Mouse (Mus musculus) CD4-positive naive resting alpha-beta T cell, adult 76 days (primary cell): Measurements from ENCODE around the gene Gm21988. TPM values are rescaled to one million over a fixed set of nuclear protein-coding genes. Genes with fewer than 3 reads are reported as not detected.

Source experiments
- total RNA-seq: library from RNA; stranded (reverse); gene quantifications from one replicate; pipeline ENCODE4 v1.2.4, GENCODE M21; 2023

The Gm21988 gene
- 2.5 TPM for total RNA-seq

GRCm38 (mm10) chr11:70239541-70240279 lies at the start of gene Gm21988, which contains the start of gene Rnasek:
Gm21988 (minus strand) TSS chr11:70239830.
Rnasek (minus strand) TSS chr11:70239842.

DNA sequence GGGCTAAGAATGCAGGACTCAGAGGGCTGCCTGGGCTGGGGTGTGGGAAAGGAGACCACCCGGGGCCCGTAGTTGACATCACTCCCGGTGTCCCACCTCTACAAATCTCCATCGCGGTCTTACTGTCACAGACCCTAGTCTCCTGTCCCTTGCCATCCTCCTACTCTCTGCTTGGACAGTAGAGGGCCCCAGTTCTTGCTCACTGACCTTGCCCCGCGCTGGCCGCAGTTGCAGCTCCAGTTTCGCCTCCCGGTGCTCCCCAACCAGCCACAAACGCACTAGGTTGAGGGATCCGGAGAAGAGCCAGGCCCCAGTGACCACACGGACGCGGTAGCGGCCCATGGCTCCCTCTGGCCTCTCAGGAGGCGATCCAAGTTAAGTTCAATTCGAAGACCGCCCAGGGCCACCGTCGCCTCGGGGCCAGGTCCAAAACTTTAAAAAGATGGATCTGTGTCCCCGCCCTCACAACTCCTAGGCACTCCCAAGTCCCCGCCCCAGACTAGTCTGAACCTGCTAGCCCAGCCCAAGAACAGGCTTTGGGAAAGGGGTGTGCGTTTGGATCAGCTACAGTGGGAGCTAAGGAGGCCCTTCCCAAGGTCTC lies 15.4 kb upstream of the Gm21988 start, which contains the start of gene Alox12:
TSS of gene Alox12 (minus strand) at position 423 of the 601 bp plus-strand sequence.

GRCm38 (mm10) chr11:70237457-70238167 lies 2.0 kb downstream of the Gm21988 start, which contains the start of gene 0610010K14Rik:
0610010K14Rik (minus strand) TSS chr11:70237914.

GRCm38 (mm10) chr11:70229260-70230010 lies 10.2 kb downstream of the Gm21988 start, which contains the start of gene Bcl6b:
Bcl6b (minus strand) TSS chr11:70229798.

GRCm38 (mm10) chr11:70220731-70221602 lies 18.7 kb downstream of the Gm21988 start, which contains the start of gene Slc16a13:
Slc16a13 (minus strand) TSS chr11:70221064.

DNA sequence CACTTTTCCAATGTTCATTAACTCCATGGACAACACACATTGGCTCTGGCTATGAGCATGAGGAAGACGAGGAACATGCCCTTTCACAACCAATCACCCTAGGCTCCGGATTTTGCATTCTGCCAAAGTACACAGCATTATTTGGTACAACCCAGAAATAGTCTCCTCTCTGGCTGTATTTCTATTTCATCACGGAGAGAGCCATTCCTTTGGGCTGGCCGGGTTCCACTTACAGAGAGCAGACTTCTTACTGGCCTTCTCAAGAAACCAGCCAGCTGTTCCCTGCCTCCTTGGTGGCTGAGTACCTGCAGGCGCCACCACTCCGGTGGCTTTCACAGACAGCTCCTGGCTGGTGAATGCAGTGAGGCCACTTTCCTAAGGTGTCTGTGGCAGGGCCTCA lies 27.2 kb downstream of the Gm21988 start, which contains the start of gene Slc16a11:
TSS of gene Slc16a11 (plus strand) at position 330 of the 400 bp plus-strand sequence.

Other genes with a start within 250 kb of the Gm21988 start
- gene Gabarap, start 248.7 kb downstream of the Gm21988 start, total RNA-seq, result 187 TPM
- gene Phf23, start 244.1 kb downstream of the Gm21988 start, total RNA-seq, result 50.0 TPM
- gene Dvl2, start 239.2 kb downstream of the Gm21988 start, total RNA-seq, result 26.9 TPM
- gene Acadvl, start 224.4 kb downstream of the Gm21988 start, total RNA-seq, result 57.5 TPM
- gene Dlg4, start 222.9 kb downstream of the Gm21988 start, total RNA-seq, result 38.6 TPM
- gene Asgr1, start 185.7 kb downstream of the Gm21988 start, total RNA-seq, result not detected
- gene Asgr2, start 147.2 kb downstream of the Gm21988 start, total RNA-seq, result not detected
- gene Mgl2, start 109.5 kb downstream of the Gm21988 start, total RNA-seq, result not detected
- 1.5 TPM for gene Clec10a, start 83.6 kb downstream of the Gm21988 start, total RNA-seq
- gene Slc16a11, start 27.1 kb downstream of the Gm21988 start, total RNA-seq, result not detected
- gene Slc16a13, start 18.8 kb downstream of the Gm21988 start, total RNA-seq, result 1.8 TPM
- gene Bcl6b, start 10.0 kb downstream of the Gm21988 start, total RNA-seq, result 0.21 TPM
- gene 0610010K14Rik, start 1.9 kb downstream of the Gm21988 start, total RNA-seq, result 70.8 TPM
- 62.8 TPM for gene Rnasek, start within 50 bp of the Gm21988 start, total RNA-seq
- 0.73 TPM for gene Alox12, start 15.5 kb upstream of the Gm21988 start, total RNA-seq
- gene Alox12e, start 82.8 kb upstream of the Gm21988 start, total RNA-seq, result not detected
- gene Alox15, start 112.2 kb upstream of the Gm21988 start, total RNA-seq, result 0.62 TPM
- 27.5 TPM for gene Pelp1, start 170.2 kb upstream of the Gm21988 start, total RNA-seq
- 223 TPM for gene Arrb2, start 192.8 kb upstream of the Gm21988 start, total RNA-seq
- 52.7 TPM for gene Med11, start 212.1 kb upstream of the Gm21988 start, total RNA-seq
- 0.91 TPM for gene Zmynd15, start 219.6 kb upstream of the Gm21988 start, total RNA-seq
- gene Cxcl16, start 220.2 kb upstream of the Gm21988 start, total RNA-seq, result 1.5 TPM